Mouse (Mus musculus) embryonic facial prominence, embryonic 11.5 days (tissue): ENCODE measurements at regions not wholly inside any gene's neighbourhood (a gene's known extent, or its start where the extent isn't known, plus 50 kb on each side); places are given as distances from the start of the nearest gene placed in this dataset.
A peak's percentile ranks its signal among the peaks of the same experiment; 100 is the strongest.

ENCODE experiments used
- ATAC-seq: fragments of 200-750 bp; cut with Nextera tagmentation; replicated peaks from 2 replicates; pipeline ENCODE4 v1.8.0; 2017; ENCODE audit warnings: low read depth; ENCODE audit not compliant: insufficient number of reproducible peaks, low FRiP score, low TSS enrichment
- DNase-seq: peaks from one replicate; pipeline ENCODE4 v3.0.0-alpha.2; 2015; ENCODE audit warnings: low spot score
- H3K27ac ChIP-seq: fragments of 300-500 bp; sonication (generic); replicated peaks from 2 replicates; pipeline ENCODE4 v1.5.1; 2014; ENCODE audit warnings: mild to moderate bottlenecking, low read depth, low read length, control low read depth
- H3K27me3 ChIP-seq: fragments of 300-500 bp; sonication (generic); 2 replicates; pipeline ENCODE4 v1.6.1; 2014; ENCODE audit warnings: mild to moderate bottlenecking, low read length, moderate library complexity, mixed read lengths; ENCODE audit not compliant: control insufficient read depth, insufficient read depth
- H3K36me3 ChIP-seq: fragments of 300-500 bp; sonication (generic); replicated peaks from 2 replicates; pipeline ENCODE4 v1.6.1; 2014; ENCODE audit warnings: low read depth, mild to moderate bottlenecking, low read length, moderate library complexity, mixed read lengths; ENCODE audit not compliant: control insufficient read depth, insufficient read depth
- H3K4me1 ChIP-seq: fragments of 300-500 bp; sonication (generic); 2 replicates; pipeline ENCODE4 v1.6.1; 2014; ENCODE audit warnings: low read length, mixed read lengths; ENCODE audit not compliant: control insufficient read depth, insufficient read depth
- H3K4me2 ChIP-seq: fragments of 300-500 bp; sonication (generic); 2 replicates; pipeline ENCODE4 v1.6.1; 2014; ENCODE audit warnings: low read depth, mild to moderate bottlenecking, control low read depth, low read length, moderate library complexity
- H3K4me3 ChIP-seq: fragments of 300-500 bp; sonication (generic); 2 replicates; pipeline ENCODE4 v1.5.1; 2014; ENCODE audit warnings: low read depth, low read length, control low read depth
- H3K9ac ChIP-seq: fragments of 300-500 bp; sonication (generic); replicated peaks from 2 replicates; pipeline ENCODE4 v1.6.1; 2014; ENCODE audit warnings: mild to moderate bottlenecking, control low read depth, low read length
- H3K9me3 ChIP-seq: fragments of 300-500 bp; sonication (generic); replicated peaks from 2 replicates; pipeline ENCODE4 v1.6.1; 2016; ENCODE audit warnings: mild to moderate bottlenecking, low read length, inconsistent platforms, mixed read lengths; ENCODE audit not compliant: control insufficient read depth
- WGBS: fragments of 180-500 bp; shearing (Covaris S2); extraction: QIAGEN DNeasy Blood & Tissue Kit; methylation state at CpG from one replicate; pipeline ENCODE4 v1.1.7; 2014; 5-methylcytosine and 5-hydroxymethylcytosine counted together

DNA sequence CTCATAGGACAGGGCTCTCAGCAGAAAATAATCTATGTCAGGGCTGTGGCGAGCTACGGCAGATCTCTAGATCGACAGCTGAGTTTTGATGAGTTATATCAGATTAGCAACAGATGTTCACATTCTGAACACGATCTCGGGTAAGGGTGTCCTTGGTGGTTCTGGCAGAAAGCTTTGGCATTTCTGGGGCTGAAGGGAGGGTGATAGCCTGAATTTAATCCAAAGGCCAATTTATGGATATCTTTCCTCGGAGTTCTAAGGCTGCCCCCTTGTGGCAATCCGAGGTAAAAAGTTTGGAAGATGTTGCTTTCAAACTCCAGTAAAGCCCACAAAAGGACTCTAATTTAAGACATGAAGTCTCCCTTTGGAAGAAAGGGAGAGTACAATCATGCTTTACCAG lies 101.3 kb upstream of the Luzp2 start:
- H3K36me3 ChIP-seq, result no peaks in the 10 kb centered on the region
- no peak overlapping the region for H3K27ac ChIP-seq
- H3K4me1 ChIP-seq, result no peaks in the 10 kb centered on the region
- ATAC-seq (no peak), DNase-seq (peak; percentile 68)
- no peak overlapping the region for H3K4me2 ChIP-seq
- no peaks in the 10 kb centered on the region for H3K27me3 ChIP-seq
- H3K9me3 ChIP-seq, result no peaks in the 10 kb centered on the region
- no peak overlapping the region for H3K4me3 ChIP-seq
- H3K9ac ChIP-seq, result no peak overlapping the region
- WGBS, result 31% methylated on average over 7 of the region's 7 CpGs

DNA sequence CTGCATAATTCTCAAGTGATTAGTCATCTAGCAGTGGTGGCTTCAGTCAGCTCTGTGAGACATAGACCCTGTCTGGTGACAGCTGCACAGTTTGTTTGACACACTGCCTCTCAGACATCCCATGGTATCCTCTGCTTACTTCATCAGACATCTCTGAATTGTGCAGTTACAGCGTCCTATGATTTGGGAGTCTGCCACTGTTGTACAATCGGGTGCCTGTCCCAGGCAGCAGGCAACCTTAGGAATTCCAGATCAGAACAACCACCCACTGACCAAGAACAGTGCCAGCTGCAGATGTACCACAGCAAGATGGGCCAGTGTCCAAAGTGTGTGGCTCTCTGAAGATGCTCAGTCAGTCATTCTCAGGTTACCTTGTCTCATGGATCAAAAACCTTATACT lies 100.4 kb upstream of the Luzp2 start:
- DNase-seq (no peak), ATAC-seq (no peak)
- H3K27me3 ChIP-seq, result no peaks in the 10 kb centered on the region
- H3K9ac ChIP-seq, result no peak overlapping the region
- 91% methylated on average over 2 of the region's 2 CpGs for WGBS
- no peaks in the 10 kb centered on the region for H3K9me3 ChIP-seq
- H3K4me1 ChIP-seq, result no peaks in the 10 kb centered on the region
- H3K36me3 ChIP-seq, result no peaks in the 10 kb centered on the region
- no peak overlapping the region for H3K4me2 ChIP-seq
- no peak overlapping the region for H3K27ac ChIP-seq
- no peak overlapping the region for H3K4me3 ChIP-seq

DNA sequence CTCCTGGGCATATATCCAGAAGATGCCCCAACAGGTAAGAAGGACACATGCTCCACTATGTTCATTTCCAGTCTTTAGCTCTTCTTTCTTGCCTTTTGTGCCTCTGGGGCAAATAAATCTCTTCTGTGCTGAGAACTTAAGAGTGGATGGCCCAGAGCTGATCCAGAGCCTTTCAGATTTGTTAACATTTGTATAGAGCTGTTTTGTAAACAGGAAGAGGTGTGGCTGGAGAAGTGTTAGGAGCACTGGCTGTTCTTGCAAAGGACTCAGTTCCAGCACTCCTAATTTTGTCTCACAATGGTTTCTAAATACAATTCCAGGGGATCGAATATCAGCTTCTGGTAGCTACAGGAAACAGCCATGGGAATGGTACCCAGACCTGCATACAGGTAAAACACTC lies 68.0 kb upstream of the Luzp2 start:
- Histone ChIP-seq H3K36me3 (no peaks in the 10 kb centered on the region), H3K4me3 (no peak overlapping the region), H3K4me2 (no peak overlapping the region), H3K9ac (no peak overlapping the region), H3K27ac (no peak overlapping the region), H3K4me1 (no peaks in the 10 kb centered on the region), H3K27me3 (no peaks in the 10 kb centered on the region), H3K9me3 (no peaks in the 10 kb centered on the region)
- DNase-seq (no peak), ATAC-seq (no peak)
- 94% methylated on average over 1 of the region's 1 CpGs for whole genome bisulfite sequencing

DNA sequence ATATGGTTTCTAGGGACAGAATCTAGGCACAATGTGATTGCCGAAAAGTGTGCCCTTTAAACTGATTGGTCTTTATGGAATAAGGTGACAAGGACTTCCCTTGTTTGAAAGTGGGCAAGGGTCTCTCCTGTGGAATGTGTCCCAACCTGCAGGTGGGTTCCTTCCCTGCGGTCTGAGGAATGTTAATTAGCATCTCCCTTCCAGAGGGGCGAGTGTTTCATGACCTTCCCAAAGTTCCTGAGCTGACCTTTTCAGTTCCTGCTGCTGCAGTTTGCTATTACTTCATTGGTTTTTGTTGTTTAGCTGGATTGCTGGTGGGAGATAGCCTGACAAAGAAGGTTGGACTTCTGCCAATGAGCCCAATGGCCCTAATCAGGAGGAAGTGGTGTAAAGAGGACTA lies 66.6 kb upstream of the Luzp2 start:
- WGBS, result 31% methylated on average over 3 of the region's 3 CpGs
- no peaks in the 10 kb centered on the region for H3K4me1 ChIP-seq
- no peaks in the 10 kb centered on the region for H3K9me3 ChIP-seq
- H3K27me3 ChIP-seq, result no peaks in the 10 kb centered on the region
- no peak overlapping the region for H3K4me3 ChIP-seq
- no peak overlapping the region for H3K4me2 ChIP-seq
- H3K27ac ChIP-seq, result no peak overlapping the region
- H3K9ac ChIP-seq, result no peak overlapping the region
- H3K36me3 ChIP-seq, result no peaks in the 10 kb centered on the region
- DNase-seq (no peak), ATAC-seq (no peak)

DNA sequence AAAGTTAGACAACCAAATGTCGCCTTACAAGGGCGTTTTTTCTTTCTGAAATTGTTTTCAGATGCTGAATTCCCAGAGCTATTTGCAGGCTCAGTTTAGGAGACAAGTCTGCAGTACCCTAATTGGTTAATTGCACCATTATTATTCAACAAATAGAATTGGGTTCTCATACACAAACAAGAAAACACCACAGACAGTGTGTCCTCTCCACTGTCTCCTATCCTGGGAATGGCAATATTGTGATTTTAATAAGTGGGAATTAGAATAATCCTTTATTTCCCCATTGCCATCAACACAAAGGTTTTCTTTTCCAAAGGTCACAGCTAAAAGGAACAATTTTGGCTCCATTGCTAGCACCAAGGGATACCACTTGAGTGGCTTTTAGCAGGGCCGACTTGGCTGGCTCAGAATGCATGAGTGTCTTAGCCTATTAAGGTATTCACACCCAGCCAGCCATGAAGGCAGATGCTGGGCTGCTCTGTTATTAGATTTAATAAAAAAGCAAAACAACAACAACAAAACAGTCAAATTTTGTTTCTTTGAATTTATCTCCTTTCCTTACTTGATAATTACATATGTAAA lies 53.3 kb upstream of the Luzp2 start:
- Histone ChIP-seq H3K36me3 (no peaks in the 10 kb centered on the region), H3K9ac (no peak overlapping the region), H3K4me1 (no peaks in the 10 kb centered on the region), H3K9me3 (no peaks in the 10 kb centered on the region), H3K27ac (no peak overlapping the region), H3K4me3 (no peak overlapping the region), H3K27me3 (no peaks in the 10 kb centered on the region), H3K4me2 (no peak overlapping the region)
- DNase-seq (peak; percentile 32), ATAC-seq (no peak)
- WGBS, result 26% methylated on average over 3 of the region's 3 CpGs

DNA sequence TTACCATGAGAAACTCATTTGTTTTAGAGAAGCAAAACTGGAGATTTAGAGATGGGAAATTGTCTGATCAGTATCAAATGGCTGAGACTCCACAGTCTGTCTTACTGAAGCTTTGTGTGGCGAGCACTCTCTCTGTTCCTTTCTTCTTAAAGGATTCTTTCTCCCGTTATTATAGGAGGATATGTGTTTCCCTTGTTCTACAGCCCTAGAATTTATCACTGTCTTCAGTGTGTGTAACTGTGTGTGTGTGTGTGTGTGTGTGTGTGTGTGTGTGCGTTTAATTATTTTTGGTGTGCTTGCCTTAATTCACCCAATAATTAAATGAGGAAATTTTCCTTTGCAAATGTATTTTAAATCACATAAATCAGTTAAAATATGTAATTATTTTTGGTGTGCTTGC lies 52.7 kb upstream of the Luzp2 start:
- DNase-seq (no peak), ATAC-seq (no peak)
- Histone ChIP-seq H3K4me3 (no peak overlapping the region), H3K27me3 (no peaks in the 10 kb centered on the region), H3K9me3 (no peaks in the 10 kb centered on the region), H3K4me1 (no peaks in the 10 kb centered on the region), H3K27ac (no peak overlapping the region), H3K36me3 (no peaks in the 10 kb centered on the region), H3K9ac (no peak overlapping the region), H3K4me2 (no peak overlapping the region)
- WGBS, result 58% methylated on average over 3 of the region's 3 CpGs

DNA sequence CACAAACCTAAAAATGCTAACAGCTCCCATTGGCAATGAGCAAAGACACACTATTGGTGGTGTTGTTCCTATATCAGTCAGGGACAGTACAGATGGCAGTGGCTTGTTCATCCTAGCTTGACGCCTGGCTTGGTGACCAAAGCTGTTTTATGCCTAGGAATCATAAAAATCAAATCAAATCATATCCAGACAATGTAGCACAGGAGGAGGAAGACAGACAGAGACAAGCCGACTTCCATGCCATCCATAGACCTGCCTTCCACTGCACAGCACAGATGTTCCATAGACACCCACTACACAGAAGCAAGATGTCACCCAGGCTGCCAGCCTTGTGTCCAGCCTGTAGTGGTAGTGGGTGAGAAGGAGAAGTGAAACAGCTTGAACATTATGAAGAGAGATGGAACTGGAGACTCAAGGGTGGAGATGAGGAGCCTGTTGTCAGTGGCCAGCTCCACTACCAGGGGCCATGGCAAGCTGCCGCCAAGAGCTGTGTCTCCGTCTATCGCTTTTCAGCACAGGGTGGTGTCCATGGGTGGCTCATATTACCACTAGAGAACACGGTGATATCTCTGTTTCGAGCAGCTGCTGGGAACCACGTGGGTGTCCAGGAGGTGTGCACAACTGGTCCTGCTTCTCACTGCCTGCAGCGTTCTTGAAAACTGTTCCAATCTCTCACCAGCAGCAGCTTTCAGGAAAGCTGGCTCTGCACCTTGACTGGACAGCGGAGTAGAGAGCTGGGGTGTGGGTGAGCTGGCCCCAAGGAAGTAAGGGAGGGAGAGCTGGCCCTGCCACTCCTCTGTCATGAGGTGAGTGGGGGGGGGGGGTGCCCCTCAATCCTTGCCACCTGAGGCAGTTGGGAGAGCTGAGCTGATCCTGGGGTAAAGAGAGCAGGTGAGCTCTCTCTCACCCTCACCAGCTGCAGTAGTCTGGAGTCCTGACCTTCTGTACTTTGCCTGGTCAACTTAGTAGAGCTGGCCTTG lies 51.5 kb upstream of the Luzp2 start:
- Histone ChIP-seq H3K27ac (no peak overlapping the region), H3K4me2 (no peak overlapping the region), H3K9me3 (no peaks in the 10 kb centered on the region), H3K9ac (no peak overlapping the region), H3K36me3 (no peaks in the 10 kb centered on the region), H3K4me3 (no peak overlapping the region), H3K4me1 (no peaks in the 10 kb centered on the region), H3K27me3 (no peaks in the 10 kb centered on the region)
- DNase-seq (no peak), ATAC-seq (0 out of 2 replicates have a peak, but pooled peaks have one; percentile 23)
- 82% methylated on average over 10 of the region's 10 CpGs for WGBS
